Mouse (Mus musculus): Measurements from ENCODE around the gene Bmper.

Bmper gene

GRCm38 (mm10) chr9:23300376-23300775, 77.5 kb downstream of the Bmper start:
- DNase-seq (ENCODE audit: low spot score), result no peak

GRCm38 (mm10) chr9:23305681-23306080, 82.8 kb downstream of the Bmper start:
- DNase-seq (ENCODE audit: low spot score), result no peak

GRCm38 (mm10) chr9:23306226-23306625, 83.3 kb downstream of the Bmper start:
- DNase-seq (ENCODE audit: low spot score), result peak; percentile 11

GRCm38 (mm10) chr9:23307835-23308234, 85.0 kb downstream of the Bmper start:
- DNase-seq (ENCODE audit: low spot score), result no peak

- no peak for DNase-seq (ENCODE audit: low spot score)
Observed at GRCm38 (mm10) chr9:23310953-23311352, 88.1 kb downstream of the Bmper start.

- no peak for DNase-seq (ENCODE audit: low spot score)
Observed at GRCm38 (mm10) chr9:23311956-23312355, 89.1 kb downstream of the Bmper start.

GRCm38 (mm10) chr9:23312877-23313276, 90.0 kb downstream of the Bmper start:
- no peak for DNase-seq (ENCODE audit: low spot score)

GRCm38 (mm10) chr9:23315631-23316330, 92.9 kb downstream of the Bmper start:
- no peak for DNase-seq (ENCODE audit: low spot score)

- DNase-seq (ENCODE audit: low spot score), result no peak
Observed at GRCm38 (mm10) chr9:23327830-23328229, 105.0 kb downstream of the Bmper start.

GRCm38 (mm10) chr9:23333041-23333622, 110.3 kb downstream of the Bmper start:
- no peak for DNase-seq (ENCODE audit: low spot score)

GRCm38 (mm10) chr9:23340551-23340950, 117.7 kb downstream of the Bmper start:
- no peak for DNase-seq (ENCODE audit: low spot score)

- DNase-seq (ENCODE audit: low spot score), result no peak
Observed at GRCm38 (mm10) chr9:23341246-23341645, 118.4 kb downstream of the Bmper start.

- no peak for DNase-seq (ENCODE audit: low spot score)
Observed at GRCm38 (mm10) chr9:23344353-23344752, 121.5 kb downstream of the Bmper start.

- DNase-seq (ENCODE audit: low spot score), result no peak
Observed at GRCm38 (mm10) chr9:23345093-23345844, 122.4 kb downstream of the Bmper start.

- DNase-seq (ENCODE audit: low spot score), result no peak
Observed at GRCm38 (mm10) chr9:23349603-23350002, 126.7 kb downstream of the Bmper start.

GRCm38 (mm10) chr9:23351400-23351799, 128.5 kb downstream of the Bmper start:
- no peak for DNase-seq (ENCODE audit: low spot score)

GRCm38 (mm10) chr9:23352396-23352795, 129.5 kb downstream of the Bmper start:
- no peak for DNase-seq (ENCODE audit: low spot score)

- no peak for DNase-seq (ENCODE audit: low spot score)
Observed at GRCm38 (mm10) chr9:23354201-23354820, 131.4 kb downstream of the Bmper start.

GRCm38 (mm10) chr9:23358108-23358507, 135.2 kb downstream of the Bmper start:
- DNase-seq (ENCODE audit: low spot score), result no peak

- DNase-seq (ENCODE audit: low spot score), result no peak
Observed at GRCm38 (mm10) chr9:23363139-23363538, 140.3 kb downstream of the Bmper start.

- no peak for DNase-seq (ENCODE audit: low spot score)
Observed at GRCm38 (mm10) chr9:23363540-23363939, 140.7 kb downstream of the Bmper start.

- no peak for DNase-seq (ENCODE audit: low spot score)
Observed at GRCm38 (mm10) chr9:23364047-23364446, 141.2 kb downstream of the Bmper start.

GRCm38 (mm10) chr9:23368124-23368523, 145.2 kb downstream of the Bmper start:
- no peak for DNase-seq (ENCODE audit: low spot score)

All from embryo, embryonic 10 days (tissue).